In genomic region chr15:99771004-99771500, GRCm38 (mm10) we compare ENCODE assay signal across 8 mouse cellular contexts. TPM values are rescaled to one million over a fixed set of nuclear protein-coding genes. Genes with fewer than 3 reads are reported as not detected.
DNase-seq lines count a peak whose midpoint lies in the region; ATAC-seq and TF ChIP-seq lines count a peak whose summit lies in the region.

No protein-coding gene starts in this region.

- DNase-seq in gastrocnemius, adult 2 months = no peak
- DNase-seq in gastrocnemius, postnatal 14 days = no peak
- DNase-seq in testis, postnatal 10 days (ENCODE audit: low spot score) = no peak
- DNase-seq in liver, embryonic 11.5 days (ENCODE audit: low spot score) = no peak
- DNase-seq in stomach, postnatal 0 days (ENCODE audit: low spot score) = no peak
- DNase-seq in left cerebral cortex, postnatal 36 days (ENCODE audit: low spot score in 2 of 2) = no peak

- H3K4me1 ChIP-seq in testis, adult 2 months (ENCODE audit: control insufficient read depth, insufficient read depth, low read length) = peaks cover 9% of the 10 kb centered on the region
- peaks cover 12% of the 10 kb centered on the region for H3K4me1 ChIP-seq in liver, embryonic 11.5 days (replicated peaks; ENCODE audit: control insufficient read depth, insufficient read depth, low read length)
- no peaks in the 10 kb centered on the region for H3K4me1 ChIP-seq in stomach, postnatal 0 days (replicated peaks; ENCODE audit: control insufficient read depth, insufficient read depth)

- H3K36me3 ChIP-seq in testis, adult 2 months (ENCODE audit: control insufficient read depth, insufficient read depth, low read length) = no peaks in the 10 kb centered on the region
- H3K36me3 ChIP-seq in liver, embryonic 11.5 days (ENCODE audit: control insufficient read depth, insufficient read depth, low read length) = no peaks in the 10 kb centered on the region
- no peaks in the 10 kb centered on the region for H3K36me3 ChIP-seq in stomach, postnatal 0 days (ENCODE audit: control insufficient read depth, insufficient read depth, low read length)

- H3K4me2 ChIP-seq in liver, embryonic 11.5 days = peak overlapping the region; percentile 94
- peak overlapping the region; percentile 86 for H3K4me2 ChIP-seq in stomach, postnatal 0 days (replicated peaks; ENCODE audit: low read depth)

- no peak for TF ChIP-seq CTCF in gastrocnemius, adult 2 months (IDR thresholded peaks at IDR 0.05)
- TF ChIP-seq CTCF in testis, adult 2 months (IDR thresholded peaks at IDR 0.05; ENCODE audit: control insufficient read depth, insufficient read depth, insufficient replicate concordance, low read depth, low read length) = no peak
- no peak for TF ChIP-seq CTCF in stomach, postnatal 0 days (IDR thresholded peaks at IDR 0.05; ENCODE audit: low read depth)

- peak overlapping the region; percentile 92 for H3K4me3 ChIP-seq in gastrocnemius, adult 2 months
- H3K4me3 ChIP-seq in testis, adult 2 months (ENCODE audit: control insufficient read depth, low read depth, low read length) = peak overlapping the region; percentile 98
- H3K4me3 ChIP-seq in liver, embryonic 11.5 days (ENCODE audit: low read depth, low read length) = peak overlapping the region; percentile 60
- H3K4me3 ChIP-seq in stomach, postnatal 0 days (ENCODE audit: low read depth, low read length) = peak overlapping the region; percentile 72

- no peak for ATAC-seq in liver, embryonic 11.5 days (replicated peaks; ENCODE audit: low FRiP score)
- no peak for ATAC-seq in stomach, postnatal 0 days (ENCODE audit: low FRiP score, low TSS enrichment)
- ATAC-seq in monocyte, adult 5-6 weeks (replicated peaks; ENCODE audit: insufficient number of reproducible peaks, low FRiP score, low TSS enrichment, poor library complexity, severe bottlenecking) = no peak

- no peaks in the 10 kb centered on the region for H3K27me3 ChIP-seq in testis, adult 2 months (ENCODE audit: control insufficient read depth, insufficient read depth, low read length)
- no peaks in the 10 kb centered on the region for H3K27me3 ChIP-seq in liver, embryonic 11.5 days (replicated peaks; ENCODE audit: control insufficient read depth, insufficient read depth, low read length)
- no peaks in the 10 kb centered on the region for H3K27me3 ChIP-seq in stomach, postnatal 0 days (ENCODE audit: control insufficient read depth, insufficient read depth, low read length)

- intact Hi-C loops in gastrocnemius, adult 2 months (cut with DNase I) = loop anchor here (10.0 kb wide), 1 partner anchor 176 kb away; the partner anchor contains the start of gene Aqp5
- intact Hi-C loops in gastrocnemius, postnatal 14 days (cut with DNase I; ENCODE audit: low total_unique reads) = loop anchor here (10.0 kb wide), 1 partner anchor 176 kb away; the partner anchor contains the start of gene Aqp5
- intact Hi-C loops in left cerebral cortex, postnatal 36 days (cut with DNase I) = loop anchor here (5.0 kb wide), 2 partner anchors 44 to 64 kb away; partner anchors contain the start of genes Cox14 and Gm17349

- WGBS in liver, embryonic 11.5 days = 7% methylated on average over 5 of the region's 5 CpGs
- 4% methylated on average over 5 of the region's 5 CpGs for WGBS in stomach, postnatal 0 days

- no peaks in the 10 kb centered on the region for H3K9me3 ChIP-seq in liver, embryonic 11.5 days (ENCODE audit: control insufficient read depth, low read length)
- H3K9me3 ChIP-seq in stomach, postnatal 0 days (ENCODE audit: control insufficient read depth, low read length) = no peaks in the 10 kb centered on the region

- no peak for TF ChIP-seq POLR2A in testis, adult 2 months (IDR thresholded peaks at IDR 0.05; ENCODE audit: control insufficient read depth, low read depth, low read length)

- TF ChIP-seq EP300 in stomach, postnatal 0 days (optimal IDR thresholded peaks at IDR 0.05) = no peak

- H3K9ac ChIP-seq in liver, embryonic 11.5 days (ENCODE audit: low read depth, low read length) = peak overlapping the region; percentile 74
- H3K9ac ChIP-seq in stomach, postnatal 0 days (ENCODE audit: low read length) = peak overlapping the region; percentile 81

- H3K27ac ChIP-seq in gastrocnemius, adult 2 months = peak overlapping the region; percentile 91
- peak overlapping the region; percentile 91; the same call in 1 of the 2 replicates for H3K27ac ChIP-seq in testis, adult 2 months (ENCODE audit: control insufficient read depth, insufficient read depth, low read depth, low read length)
- H3K27ac ChIP-seq in liver, embryonic 11.5 days (ENCODE audit: low read depth, low read length) = no peak overlapping the region
- peak overlapping the region; percentile 92; the same call in 1 of the 2 replicates for H3K27ac ChIP-seq in stomach, postnatal 0 days (replicated peaks)

RNA-seq across cellular contexts. Expression of gene Cers5, which starts 1.6 kb away (rescaled TPM):
- total RNA-seq in gastrocnemius, adult 2 months (2021) = 1 to 10 TPM; 4.6 to 5.4 TPM
- total RNA-seq in gastrocnemius, postnatal 14 days (2021) = 10 to 100 TPM; 10.4 to 10.6 TPM
- polyA plus RNA-seq in testis, adult 2 months (2012; rRNA removed) = 19.4 and 23.4 TPM in 2 replicates
- polyA plus RNA-seq in liver, embryonic 11.5 days (2014; fragmentation: Nextera tagmentation; extraction: Ambion mirVana) = 32.3 and 34.7 TPM in 2 replicates
- 32.2 and 33.6 TPM in 2 replicates for polyA plus RNA-seq in stomach, postnatal 0 days (2015; fragmentation: Nextera tagmentation; extraction: Ambion mirVana)
- 56.2 to 67.9 TPM (median 57.5 TPM) in 3 replicates for total RNA-seq in monocyte, adult 5-6 weeks (2017)
- 10 to 100 TPM; 32.3 to 42.2 TPM for total RNA-seq in left cerebral cortex, postnatal 36 days (2021)

RNA-seq across cellular contexts. Expression of gene Cox14, which starts 45.6 kb away (rescaled TPM):
- 100 to 1,000 TPM; 145 to 166 TPM for total RNA-seq in gastrocnemius, adult 2 months (2021)
- total RNA-seq in gastrocnemius, postnatal 14 days (2021) = 100 to 1,000 TPM; 182 TPM
- polyA plus RNA-seq in testis, adult 2 months (2012; rRNA removed) = 50.5 and 51.6 TPM in 2 replicates
- 134 and 153 TPM in 2 replicates for polyA plus RNA-seq in liver, embryonic 11.5 days (2014; fragmentation: Nextera tagmentation; extraction: Ambion mirVana)
- polyA plus RNA-seq in stomach, postnatal 0 days (2015; fragmentation: Nextera tagmentation; extraction: Ambion mirVana) = 199 and 206 TPM in 2 replicates
- total RNA-seq in monocyte, adult 5-6 weeks (2017) = 33.2 to 55.3 TPM (median 34.4 TPM) in 3 replicates
- total RNA-seq in left cerebral cortex, postnatal 36 days (2021) = 100 to 1,000 TPM; 112 to 121 TPM

RNA-seq across cellular contexts. Expression of gene Gpd1, which starts 53.7 kb away (rescaled TPM):
- total RNA-seq in gastrocnemius, adult 2 months (2021) = 100 to 1,000 TPM; 381 to 575 TPM
- total RNA-seq in gastrocnemius, postnatal 14 days (2021) = 100 to 1,000 TPM; 487 to 557 TPM
- polyA plus RNA-seq in testis, adult 2 months (2012; rRNA removed) = 16.6 and 16.9 TPM in 2 replicates
- polyA plus RNA-seq in liver, embryonic 11.5 days (2014; fragmentation: Nextera tagmentation; extraction: Ambion mirVana) = 3.4 and 4.3 TPM in 2 replicates
- polyA plus RNA-seq in stomach, postnatal 0 days (2015; fragmentation: Nextera tagmentation; extraction: Ambion mirVana) = 6.8 and 7.9 TPM in 2 replicates
- total RNA-seq in monocyte, adult 5-6 weeks (2017) = 0.75 to 3.8 TPM in 2 of 3 replicates, not detected in the other
- 100 to 1,000 TPM in 1 of 2 experiments, 10 to 100 TPM in 1; 89.9 to 104 TPM for total RNA-seq in left cerebral cortex, postnatal 36 days (2021)

Comparison
In these comparisons a context has a peak if more than half of its experiments do, and no peak if none do; other contexts are left out.
1. RNA of gene Gpd1, which starts 53.7 kb away (total RNA-seq): 381 to 575 TPM in gastrocnemius, adult 2 months, 487 to 557 TPM in gastrocnemius, postnatal 14 days and 89.9 to 104 TPM in left cerebral cortex, postnatal 36 days; 0.75 to 3.8 TPM in monocyte, adult 5-6 weeks; every median in the first group is over 10 times any median in the second.
2. Peak in every context shown above with its lines, with median percentiles within 50 percentile points of each other: H3K4me3 ChIP-seq.